Mouse (Mus musculus) urinary bladder, postnatal 4 days (tissue): ENCODE measurements around the gene Eipr1.

ENCODE experiments used
- DNase-seq, 2 experiments: peaks; one replicate each; pipeline ENCODE4 v3.0.0; 2021 to 2022; ENCODE audit warnings: low spot score in 2 of 2

Gene Eipr1

DNA sequence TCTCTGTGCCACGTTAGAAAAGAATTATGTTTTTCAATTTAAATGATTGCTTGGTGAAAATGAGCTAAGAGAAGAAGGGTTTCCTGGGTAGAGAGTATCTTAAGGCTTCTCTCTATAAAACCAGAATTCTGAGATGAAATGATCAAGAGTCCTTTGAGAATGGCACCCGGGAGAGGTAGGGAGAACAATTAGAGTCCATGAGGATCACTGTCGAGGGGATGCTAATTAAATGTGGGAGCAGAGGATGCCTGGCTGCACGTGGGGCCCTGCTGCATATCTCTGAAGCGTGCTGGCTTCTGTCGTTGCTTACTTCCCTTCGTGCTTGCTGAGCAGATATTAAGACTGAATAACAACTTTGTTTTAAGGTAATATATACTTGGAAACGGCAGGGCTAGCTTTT lies 23.5 kb downstream of the Eipr1 start:
- DNase-seq = no peak

- no peak for DNase-seq
Measured at GRCm38 (mm10) chr12:28775627-28776026, 24.0 kb downstream of the Eipr1 start.

DNA sequence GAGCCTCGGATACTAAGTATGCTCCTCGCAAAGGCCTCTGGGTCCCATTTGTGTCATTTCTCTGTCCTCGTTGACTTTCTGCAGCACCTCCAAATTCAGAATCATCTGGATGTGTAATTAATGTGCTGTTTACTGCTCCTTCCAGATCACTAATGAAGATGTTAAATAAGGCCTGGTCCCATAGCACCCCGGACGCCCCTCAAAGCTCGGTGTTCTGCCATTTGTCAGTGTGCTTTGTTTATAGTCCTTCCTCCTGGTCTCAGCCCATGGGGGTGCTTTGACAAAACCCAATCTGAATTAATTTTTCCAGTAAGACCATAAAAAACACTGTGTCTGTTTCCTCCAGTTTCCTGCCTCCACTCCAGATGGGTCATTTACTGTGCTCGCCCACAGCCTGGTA lies 28.6 kb downstream of the Eipr1 start:
- no peak for DNase-seq

DNA sequence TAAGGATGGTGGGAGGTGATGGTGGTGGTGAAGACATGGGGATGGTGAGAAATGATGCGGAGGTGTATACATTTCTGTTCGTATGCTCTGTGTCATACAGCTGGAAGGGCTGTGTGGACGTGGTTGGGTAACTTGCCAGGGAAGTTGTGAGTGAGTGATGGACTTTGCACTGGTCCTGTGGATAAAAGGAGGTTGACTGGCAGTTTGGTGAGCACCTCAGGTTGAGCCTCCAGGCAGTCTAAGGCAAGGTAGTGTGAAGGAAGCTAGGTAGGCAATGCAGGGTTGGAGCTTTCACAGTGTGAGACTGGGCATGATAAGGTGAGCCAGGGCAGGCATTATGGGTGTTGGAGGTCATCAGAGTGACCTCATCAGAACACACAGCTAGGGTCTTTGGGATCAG lies 31.0 kb downstream of the Eipr1 start:
- no peak for DNase-seq

GRCm38 (mm10) chr12:28784355-28784754 lies 32.8 kb downstream of the Eipr1 start:
- DNase-seq = no peak

GRCm38 (mm10) chr12:28784864-28785263 lies 33.3 kb downstream of the Eipr1 start:
- DNase-seq = no peak

- no peak for DNase-seq
Measured at GRCm38 (mm10) chr12:28785299-28785698, 33.7 kb downstream of the Eipr1 start.

GRCm38 (mm10) chr12:28786310-28786709 lies 34.7 kb downstream of the Eipr1 start:
- DNase-seq = no peak

GRCm38 (mm10) chr12:28792613-28793012 lies 41.0 kb downstream of the Eipr1 start:
- DNase-seq = no peak

DNA sequence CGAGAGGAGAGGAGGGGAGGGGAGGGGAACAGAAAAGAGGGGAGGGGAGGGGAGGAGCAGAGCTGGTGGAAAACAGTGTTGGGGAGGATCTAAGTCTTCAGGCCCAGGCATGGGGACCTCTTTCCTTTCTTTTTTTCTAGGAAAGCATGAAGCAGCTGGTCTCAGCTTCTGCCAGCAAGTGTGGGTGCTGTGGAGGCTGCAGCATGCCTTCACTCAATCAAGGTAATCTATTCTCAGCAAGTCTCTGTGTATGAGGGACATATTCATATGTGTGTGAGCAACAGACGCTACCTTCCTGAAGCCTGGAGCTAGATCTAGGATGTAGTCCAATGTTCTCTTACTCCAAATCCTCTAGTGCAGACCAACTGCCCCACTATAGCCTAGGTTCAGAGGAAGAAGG lies 42.1 kb downstream of the Eipr1 start:
- no peak for DNase-seq

- no peak for DNase-seq
Measured at GRCm38 (mm10) chr12:28795041-28795440, 43.4 kb downstream of the Eipr1 start.

DNA sequence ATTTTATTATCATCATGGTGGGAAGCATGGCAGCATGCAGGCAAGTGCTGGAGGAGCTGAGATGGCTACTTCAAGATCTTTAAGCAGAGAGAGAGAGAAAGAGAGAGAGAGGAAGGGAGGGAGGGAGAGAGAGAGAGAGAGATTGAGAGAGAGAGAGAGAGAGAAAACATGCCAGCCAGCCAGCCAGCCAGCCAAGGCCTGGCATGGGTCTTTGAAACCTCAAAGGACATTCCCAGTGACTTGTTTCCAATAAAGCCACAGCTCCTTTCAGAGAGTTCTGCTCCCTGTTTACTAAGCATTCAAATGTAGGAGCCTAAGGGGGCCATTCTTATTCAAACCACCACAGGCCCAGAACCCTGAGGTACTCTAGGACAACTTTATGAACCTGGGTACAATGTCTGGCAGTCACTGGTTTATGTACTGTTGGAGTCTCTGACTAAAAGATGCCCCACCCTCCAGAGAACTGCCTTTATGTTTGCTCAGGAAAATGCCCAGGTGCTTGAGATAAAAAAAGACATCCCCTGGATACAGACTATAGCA lies 45.3 kb downstream of the Eipr1 start:
- DNase-seq = no peak

DNA sequence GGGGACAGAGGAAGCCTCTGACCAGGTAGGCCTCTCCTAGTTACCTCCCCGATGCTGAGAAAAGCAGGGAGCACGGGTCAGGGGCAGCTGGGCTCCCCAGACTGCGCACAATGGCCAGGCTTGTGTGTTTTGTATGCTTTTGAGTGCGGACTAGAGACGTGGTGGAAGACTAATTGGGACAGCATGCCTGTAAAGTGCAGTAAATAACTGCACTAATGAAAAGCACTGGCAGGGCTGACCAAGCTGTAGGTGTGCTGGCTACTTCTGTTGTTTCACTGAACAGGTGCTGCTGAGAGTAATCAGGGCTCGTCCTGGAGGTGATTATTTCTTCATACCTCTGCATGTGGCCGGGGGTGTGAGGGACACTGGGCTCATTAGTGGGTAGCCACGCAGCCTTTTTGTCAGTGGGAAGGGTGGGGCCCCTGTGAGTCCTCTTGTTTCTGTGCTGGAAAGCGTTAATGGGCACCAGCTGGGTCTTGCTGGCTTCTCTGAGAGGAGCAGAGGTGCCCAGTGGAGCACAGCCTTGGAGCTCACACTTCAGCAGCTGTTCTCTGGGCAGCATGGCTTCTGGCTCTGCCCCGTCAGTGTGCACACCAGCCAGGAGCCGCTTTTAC lies 48.3 kb downstream of the Eipr1 start:
- DNase-seq = no peak

DNA sequence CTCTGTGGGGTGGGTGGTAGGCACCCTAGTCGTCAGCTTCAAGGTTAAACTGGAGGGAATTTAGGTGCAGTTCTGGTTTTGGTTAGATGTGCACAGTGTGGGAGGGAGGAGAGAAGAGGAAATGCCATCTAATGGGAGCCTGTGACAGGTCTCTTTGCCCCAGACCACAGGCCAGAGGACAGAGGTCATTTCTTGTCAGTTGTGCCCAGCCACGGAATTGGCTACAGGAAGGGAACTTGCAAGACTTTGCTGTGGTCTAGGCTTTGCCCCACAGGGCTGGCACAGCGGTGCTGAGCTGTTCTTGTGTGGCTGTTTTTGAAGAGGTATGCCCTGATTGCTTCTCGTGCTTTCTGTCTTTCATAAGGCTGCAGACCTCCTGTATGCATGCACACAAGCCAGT lies 48.8 kb downstream of the Eipr1 start:
- no peak for DNase-seq

DNA sequence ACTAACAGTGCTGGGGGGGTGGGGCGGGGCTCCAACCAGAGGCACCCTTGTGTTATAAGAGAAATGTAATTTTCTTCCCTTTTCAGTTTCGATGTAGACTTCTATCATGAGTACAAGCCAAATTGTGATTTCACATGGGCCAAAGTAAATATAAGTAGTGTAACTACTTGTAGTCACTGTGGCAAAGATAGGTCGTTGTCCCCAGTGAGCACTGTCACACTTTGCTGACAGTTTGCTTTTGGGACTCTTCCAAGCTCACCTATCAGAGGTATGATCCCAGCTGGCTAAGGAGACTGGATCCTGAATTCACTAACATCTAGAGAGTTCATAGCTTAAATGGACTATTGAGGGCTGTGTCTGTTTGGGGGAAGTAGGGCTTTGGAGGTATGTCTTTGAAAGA lies 49.3 kb downstream of the Eipr1 start:
- no peak for DNase-seq

- DNase-seq = no peak
Measured at GRCm38 (mm10) chr12:28801731-28802130, 50.1 kb downstream of the Eipr1 start.

DNA sequence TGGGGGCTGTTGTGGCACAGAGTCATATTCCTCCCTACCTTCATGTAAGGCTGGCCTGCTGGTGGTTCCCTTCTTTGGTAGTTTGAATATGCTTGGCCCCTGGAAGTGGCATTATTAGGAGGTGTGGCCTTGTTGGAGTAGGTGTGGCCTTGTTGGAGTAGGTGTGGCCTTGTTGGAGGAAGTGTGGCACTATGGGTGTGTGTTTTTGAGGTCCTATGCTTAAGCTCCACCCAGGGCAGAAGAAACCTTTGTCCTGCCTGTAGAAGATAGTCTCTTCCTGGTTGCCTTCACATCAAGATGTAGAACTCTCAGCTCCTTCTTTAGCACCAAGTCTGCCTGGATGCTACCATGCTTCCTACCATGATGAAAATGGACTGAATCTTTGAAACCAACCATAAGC lies 51.4 kb downstream of the Eipr1 start:
- no peak for DNase-seq

DNA sequence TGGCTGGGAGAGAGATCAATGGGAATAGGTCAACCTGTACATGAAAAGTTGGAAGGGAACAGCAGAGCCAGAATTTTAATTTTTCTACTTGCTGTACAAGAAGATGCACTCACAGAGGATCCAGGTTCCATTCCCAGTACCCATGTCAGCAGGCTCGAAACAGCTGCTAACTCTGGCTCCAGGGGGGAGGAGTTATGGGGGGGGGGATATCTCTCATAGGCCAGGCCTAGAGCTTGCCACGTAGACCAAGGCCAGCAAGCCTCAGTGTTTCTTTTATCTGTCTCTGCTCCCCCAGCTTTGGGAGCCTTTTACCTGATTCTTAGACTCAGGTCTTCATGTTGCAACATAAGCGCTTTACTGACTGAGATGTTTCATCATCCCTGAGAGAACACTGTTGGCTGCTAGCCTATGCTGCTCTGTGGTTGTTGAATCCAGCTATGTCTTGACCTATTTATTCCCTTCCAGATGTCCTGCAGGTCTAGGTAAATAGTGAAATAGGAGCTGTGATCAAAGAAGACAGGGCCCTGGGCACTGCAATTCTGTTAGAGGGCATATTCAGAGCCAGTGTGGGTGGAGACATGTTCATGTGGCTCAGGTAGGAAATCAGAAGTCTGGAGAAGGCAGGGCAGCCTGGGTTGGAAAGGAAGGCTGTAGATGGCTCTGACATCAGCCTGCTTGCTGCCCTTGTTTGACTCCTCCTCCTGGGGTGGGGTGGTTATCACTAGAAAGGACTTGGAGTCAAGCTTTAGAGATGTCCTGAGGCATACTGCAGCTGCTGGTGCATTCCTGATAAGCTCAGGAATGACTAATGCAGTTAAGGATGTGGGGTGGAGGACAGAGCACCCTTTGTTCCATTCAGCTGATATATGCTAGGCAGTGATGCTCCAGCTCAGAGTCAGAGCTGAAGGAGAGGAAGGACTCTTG lies 53.2 kb downstream of the Eipr1 start:
- no peak for DNase-seq

GRCm38 (mm10) chr12:28808786-28809375 lies 57.3 kb downstream of the Eipr1 start:
- DNase-seq = no peak

DNA sequence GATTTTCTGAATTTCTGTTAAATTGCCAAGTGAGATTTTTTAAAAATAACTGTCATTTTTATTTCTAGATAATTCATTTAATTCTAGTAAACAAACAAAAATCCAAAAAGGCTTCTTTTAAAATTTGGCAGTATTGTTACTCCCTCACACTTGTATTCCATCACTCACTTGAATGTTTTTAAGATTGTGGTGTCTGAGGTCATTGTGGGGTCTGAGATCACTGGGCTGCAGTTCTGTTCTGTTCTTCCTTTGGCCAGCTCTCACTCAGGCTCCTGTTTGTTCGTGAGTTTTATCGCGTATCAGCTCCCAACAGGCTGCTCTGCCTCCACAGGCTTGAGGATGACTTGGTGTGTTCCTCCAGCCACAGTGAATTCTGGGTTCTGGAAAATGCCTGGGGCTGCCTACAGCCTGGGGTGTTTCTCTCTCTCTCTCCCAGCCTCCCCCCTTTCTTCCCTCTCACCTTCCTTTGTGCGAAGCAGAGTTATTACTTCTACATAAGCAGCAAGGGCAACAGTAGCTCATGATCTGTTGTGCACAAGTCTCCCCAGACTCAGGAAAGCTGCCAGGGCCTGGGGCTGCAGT lies 58.2 kb downstream of the Eipr1 start:
- DNase-seq = no peak

DNA sequence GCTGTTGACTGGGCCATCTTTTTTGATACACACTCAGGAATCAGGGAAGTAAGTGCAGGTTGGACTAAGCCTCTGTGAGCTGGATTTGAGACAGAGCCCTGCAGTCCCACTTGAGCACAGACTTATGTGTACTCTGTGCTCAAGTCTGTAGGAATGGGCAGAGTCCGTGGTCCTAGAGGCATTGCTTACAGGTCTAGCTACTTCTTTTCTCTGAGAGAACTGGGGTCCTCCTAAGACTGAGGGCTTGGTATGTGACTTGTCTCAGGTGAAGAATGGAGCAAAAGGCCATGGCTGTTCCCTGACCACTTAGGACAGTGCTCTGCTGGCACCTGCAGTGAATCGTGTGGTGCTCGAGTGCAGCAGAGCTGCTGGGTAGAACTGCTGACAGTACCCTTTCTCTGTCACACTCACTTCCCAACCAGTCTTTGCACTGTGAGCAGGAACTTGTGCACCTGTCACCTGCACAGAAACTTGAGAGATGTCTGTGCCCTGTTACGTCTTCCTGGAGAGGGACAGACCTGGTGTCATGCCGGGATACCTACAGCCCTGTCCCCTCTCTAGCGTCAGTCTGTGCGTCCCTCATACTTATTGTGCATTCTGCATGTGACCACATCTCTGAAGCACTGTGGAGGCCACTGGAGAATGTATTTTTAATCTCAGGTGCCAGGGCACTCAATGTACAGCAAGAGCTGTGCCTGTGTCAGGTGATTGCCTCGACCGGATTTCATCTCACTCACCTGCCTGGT lies 65.3 kb downstream of the Eipr1 start:
- DNase-seq = no peak

DNA sequence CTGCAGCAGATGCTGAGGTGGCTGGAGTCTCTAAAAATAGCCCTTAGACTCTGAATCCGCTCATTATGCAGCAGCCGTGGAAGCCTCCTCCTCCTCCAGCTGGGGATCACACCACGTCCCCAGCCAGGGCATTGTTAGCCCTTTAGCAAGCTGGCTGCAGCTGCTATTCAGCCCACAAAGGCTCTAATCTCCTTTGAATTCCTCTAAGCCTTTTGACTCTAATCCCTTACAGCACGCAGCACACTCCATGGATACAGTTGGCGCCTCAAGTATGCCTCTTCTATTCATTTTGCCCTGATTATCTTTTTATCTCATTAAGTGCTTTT lies 65.8 kb downstream of the Eipr1 start:
- peak in 1 of 2 experiments; percentile 38 for DNase-seq
